Mouse (Mus musculus) lung, adult 2 months (tissue): ENCODE measurements at regions not wholly inside any gene's neighbourhood (a gene's known extent, or its start where the extent isn't known, plus 50 kb on each side); places are given as distances from the start of the nearest gene placed in this dataset.

Experiments used
- DNase-seq: peaks from one replicate; pipeline ENCODE4 v3.0.0; 2022
- H3K4me1 ChIP-seq: fragments of 200-500 bp; 2 replicates; pipeline ENCODE4 v1.6.1; 2011; ENCODE audit warnings: low read length; ENCODE audit not compliant: control insufficient read depth, insufficient read depth
- H3K4me3 ChIP-seq: fragments of 200-500 bp; replicated peaks from 2 replicates; pipeline ENCODE3; 2011; ENCODE audit warnings: low read depth, mild to moderate bottlenecking, control low read depth, low read length; ENCODE audit errors: extremely low read depth
- CTCF ChIP-seq: fragments of 200-500 bp; IDR thresholded peaks from 2 replicates; pipeline ENCODE4 v1.5.1; 2011; ENCODE audit warnings: mild to moderate bottlenecking, low read length, control low read depth; ENCODE audit not compliant: insufficient read depth
- POLR2A ChIP-seq: fragments of 200-500 bp; IDR thresholded peaks from 2 replicates; pipeline ENCODE4 v1.6.1; 2011; ENCODE audit warnings: low read depth, mild to moderate bottlenecking, control low read depth, low read length, borderline replicate concordance; ENCODE audit errors: extremely low read depth
- WGBS: fragments of 180-500 bp; shearing (Covaris S2); methylation state at CpG from one replicate; pipeline ENCODE4 v1.1.7; 2018; 5-methylcytosine and 5-hydroxymethylcytosine counted together

GRCm38 (mm10) chr13:99088285-99088684 is 96.3 kb upstream of the Zfp366 start:
- peaks cover 2% of the 10 kb centered on the region; the same call in 1 of the 2 replicates for H3K4me1 ChIP-seq
- DNase-seq, result no peak
- 78% methylated on average over 4 of the region's 4 CpGs for WGBS
- TF ChIP-seq CTCF, result no peak
- TF ChIP-seq POLR2A, result no peak
- H3K4me3 ChIP-seq, result no peak overlapping the region

GRCm38 (mm10) chr13:99079331-99079761 is 95.0 kb upstream of the 1700024P04Rik start:
- 93% methylated on average over 8 of the region's 8 CpGs for WGBS
- no peak for DNase-seq

GRCm38 (mm10) chr13:99078643-99079042 is 94.3 kb upstream of the 1700024P04Rik start:
- WGBS, result 67% methylated on average over 10 of the region's 10 CpGs
- H3K4me1 ChIP-seq, result no peaks in the 10 kb centered on the region
- TF ChIP-seq POLR2A (no peak), CTCF (no peak)
- H3K4me3 ChIP-seq, result no peak overlapping the region
- DNase-seq, result no peak

More at GRCm38 (mm10) chr13:99079331-99079761, 95.0 kb upstream of the 1700024P04Rik start:
- TF ChIP-seq CTCF, result no peak
- no peak for TF ChIP-seq POLR2A
- no peak overlapping the region for H3K4me3 ChIP-seq
- H3K4me1 ChIP-seq, result no peaks in the 10 kb centered on the region

GRCm38 (mm10) chr13:99077039-99077749 is 92.8 kb upstream of the 1700024P04Rik start:
- no peaks in the 10 kb centered on the region for H3K4me1 ChIP-seq
- no peak for DNase-seq
- no peak for TF ChIP-seq CTCF
- TF ChIP-seq POLR2A, result no peak
- WGBS, result 47% methylated on average over 6 of the region's 6 CpGs
- H3K4me3 ChIP-seq, result no peak overlapping the region

- H3K4me3 ChIP-seq, result no peak overlapping the region
- H3K4me1 ChIP-seq, result no peaks in the 10 kb centered on the region
- TF ChIP-seq POLR2A (no peak), CTCF (no peak)
- DNase-seq, result no peak
- WGBS, result 71% methylated on average over 4 of the region's 4 CpGs
These were observed 91.1 kb upstream of the 1700024P04Rik start for GRCm38 (mm10) chr13:99075467-99075866.

- TF ChIP-seq POLR2A, result no peak
- no peak for TF ChIP-seq CTCF
- H3K4me1 ChIP-seq, result no peaks in the 10 kb centered on the region
- 66% methylated on average over 8 of the region's 8 CpGs for WGBS
- H3K4me3 ChIP-seq, result no peak overlapping the region
- DNase-seq, result no peak
These were observed 87.6 kb upstream of the 1700024P04Rik start for GRCm38 (mm10) chr13:99071821-99072414.

- no peak overlapping the region for H3K4me3 ChIP-seq
- no peaks in the 10 kb centered on the region for H3K4me1 ChIP-seq
- no peak for TF ChIP-seq CTCF
- no peak for TF ChIP-seq POLR2A
- 51% methylated on average over 6 of the region's 6 CpGs for WGBS
- DNase-seq, result no peak
These were observed 87.0 kb upstream of the 1700024P04Rik start for GRCm38 (mm10) chr13:99071413-99071812.

- H3K4me3 ChIP-seq, result no peak overlapping the region
- DNase-seq, result no peak
- no peaks in the 10 kb centered on the region for H3K4me1 ChIP-seq
- no peak for TF ChIP-seq CTCF
- TF ChIP-seq POLR2A, result no peak
- 82% methylated on average over 10 of the region's 10 CpGs for WGBS
These were observed 85.4 kb upstream of the 1700024P04Rik start for GRCm38 (mm10) chr13:99069767-99070166.

- Histone ChIP-seq H3K4me1 (no peaks in the 10 kb centered on the region), H3K4me3 (no peak overlapping the region)
- WGBS, result 79% methylated on average over 1 of the region's 1 CpGs
- no peak for TF ChIP-seq CTCF
- TF ChIP-seq POLR2A, result no peak
- DNase-seq, result no peak
These were observed 83.1 kb upstream of the 1700024P04Rik start for GRCm38 (mm10) chr13:99067504-99067903.

- no peaks in the 10 kb centered on the region; the same call in 1 of the 2 replicates for H3K4me1 ChIP-seq
- no peak overlapping the region for H3K4me3 ChIP-seq
- TF ChIP-seq POLR2A, result no peak
- no peak for TF ChIP-seq CTCF
- no peak for DNase-seq
- WGBS, result 76% methylated on average over 4 of the region's 4 CpGs
These were observed 79.1 kb upstream of the 1700024P04Rik start for GRCm38 (mm10) chr13:99063431-99063830.
